Mouse (Mus musculus): Measurements from ENCODE around the gene Agk. TPM values are rescaled to one million over a fixed set of nuclear protein-coding genes. Genes with fewer than 3 reads are reported as not detected.

The Agk gene
- polyA plus RNA-seq, 1 experiment = 15.6 TPM

- H3K27ac ChIP-seq (ENCODE audit: insufficient read depth, low read depth, low read length) = no peak overlapping the region
- no peaks in the 10 kb centered on the region for H3K36me3 ChIP-seq (ENCODE audit: control insufficient read depth, insufficient read depth, low read length)
- TF ChIP-seq POLR2A (IDR thresholded peaks at IDR 0.05; ENCODE audit: low read depth, low read length) (no peak), CTCF (conservative IDR thresholded peaks at IDR 0.05; ENCODE audit: insufficient read depth, insufficient read length, low read depth, low read length) (no peak)
- H3K4me1 ChIP-seq (ENCODE audit: control insufficient read depth, insufficient read depth, low read length) = no peaks in the 10 kb centered on the region
- no peak for DNase-seq
- WGBS = 22% methylated on average over 12 of the region's 12 CpGs
- no peak overlapping the region for H3K4me3 ChIP-seq (ENCODE audit: insufficient read depth, low read depth, low read length)
- no peaks in the 10 kb centered on the region for H3K27me3 ChIP-seq (replicated peaks; ENCODE audit: control insufficient read depth, insufficient read depth, low read length)
Measured at GRCm38 (mm10) chr6:40439731-40440130, 114.8 kb downstream of the Agk start.

DNA sequence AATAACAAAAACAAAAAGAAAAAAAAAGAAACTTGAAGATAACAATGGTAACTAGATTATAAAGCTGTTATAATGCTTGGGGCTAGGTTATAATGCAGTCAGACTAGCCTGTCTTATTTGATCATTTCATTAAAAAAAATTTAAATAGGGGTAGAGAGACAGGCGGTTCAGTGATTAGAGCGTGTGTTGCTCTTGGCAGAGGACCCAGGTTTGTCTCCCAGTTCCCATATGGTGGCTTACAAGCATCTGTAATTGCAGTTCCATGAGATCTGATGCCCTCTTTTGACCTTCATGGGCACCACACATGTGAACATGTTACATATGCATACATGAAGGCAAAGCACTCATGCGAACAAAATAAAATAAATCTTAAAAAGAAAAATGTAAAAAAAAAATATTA lies 116.3 kb downstream of the Agk start:
- Histone ChIP-seq H3K4me1 (ENCODE audit: control insufficient read depth, insufficient read depth, low read length) (no peaks in the 10 kb centered on the region), H3K27me3 (replicated peaks; ENCODE audit: control insufficient read depth, insufficient read depth, low read length) (no peaks in the 10 kb centered on the region), H3K36me3 (ENCODE audit: control insufficient read depth, insufficient read depth, low read length) (no peaks in the 10 kb centered on the region), H3K4me3 (ENCODE audit: insufficient read depth, low read depth, low read length) (no peak overlapping the region), H3K27ac (ENCODE audit: insufficient read depth, low read depth, low read length) (no peak overlapping the region)
- DNase-seq = no peak
- WGBS = 68% methylated on average over 3 of the region's 3 CpGs
- no peak for TF ChIP-seq CTCF (conservative IDR thresholded peaks at IDR 0.05; ENCODE audit: insufficient read depth, insufficient read length, low read depth, low read length)
- TF ChIP-seq POLR2A (IDR thresholded peaks at IDR 0.05; ENCODE audit: low read depth, low read length) = no peak

GRCm38 (mm10) chr6:40441755-40442154 lies 116.8 kb downstream of the Agk start:
- Histone ChIP-seq H3K36me3 (ENCODE audit: control insufficient read depth, insufficient read depth, low read length) (no peaks in the 10 kb centered on the region), H3K27me3 (replicated peaks; ENCODE audit: control insufficient read depth, insufficient read depth, low read length) (no peaks in the 10 kb centered on the region), H3K4me1 (ENCODE audit: control insufficient read depth, insufficient read depth, low read length) (no peaks in the 10 kb centered on the region), H3K27ac (ENCODE audit: insufficient read depth, low read depth, low read length) (no peak overlapping the region), H3K4me3 (ENCODE audit: insufficient read depth, low read depth, low read length) (no peak overlapping the region)
- no peak for DNase-seq
- TF ChIP-seq CTCF (conservative IDR thresholded peaks at IDR 0.05; ENCODE audit: insufficient read depth, insufficient read length, low read depth, low read length) (no peak), POLR2A (IDR thresholded peaks at IDR 0.05; ENCODE audit: low read depth, low read length) (no peak)
- 36% methylated on average over 3 of the region's 3 CpGs for WGBS

DNA sequence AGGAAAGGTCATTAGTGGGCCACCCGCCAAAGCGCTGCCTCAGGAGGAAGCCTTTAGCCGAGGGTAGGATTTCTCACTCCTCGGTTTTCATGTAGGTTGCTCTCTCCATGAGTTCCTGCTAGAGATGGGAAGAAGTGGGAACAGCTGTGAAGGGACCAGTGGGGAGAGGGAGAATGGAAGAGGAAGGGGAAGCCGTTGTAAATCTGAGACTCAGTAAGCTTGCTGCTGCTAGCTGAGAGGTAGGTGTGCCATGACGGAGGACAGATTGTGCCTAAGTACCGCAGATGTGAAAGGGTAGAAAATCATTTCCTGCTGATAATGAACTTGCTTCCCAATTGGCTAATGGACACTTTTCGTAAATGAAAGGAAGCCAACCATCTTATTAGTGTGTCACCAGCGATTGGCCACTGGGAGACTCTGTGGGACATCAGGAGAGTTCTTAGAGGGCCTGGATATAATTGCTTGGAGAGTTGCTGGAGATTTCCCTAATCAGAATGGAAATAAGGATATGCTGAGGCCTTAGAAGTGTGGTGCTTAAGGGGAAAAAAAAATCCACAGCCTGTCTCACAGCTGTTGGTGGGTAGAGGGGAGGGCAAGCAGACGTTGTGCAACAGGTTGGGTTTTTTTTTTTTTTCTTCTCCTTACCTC lies 118.4 kb downstream of the Agk start:
- 32% methylated on average over 10 of the region's 10 CpGs for WGBS

More for the DNA sequence above, 118.4 kb downstream of the Agk start:
- DNase-seq = no peak
- Histone ChIP-seq H3K36me3 (ENCODE audit: control insufficient read depth, insufficient read depth, low read length) (no peaks in the 10 kb centered on the region), H3K4me1 (ENCODE audit: control insufficient read depth, insufficient read depth, low read length) (no peaks in the 10 kb centered on the region), H3K27me3 (replicated peaks; ENCODE audit: control insufficient read depth, insufficient read depth, low read length) (no peaks in the 10 kb centered on the region), H3K4me3 (ENCODE audit: insufficient read depth, low read depth, low read length) (no peak overlapping the region), H3K27ac (ENCODE audit: insufficient read depth, low read depth, low read length) (no peak overlapping the region)
- TF ChIP-seq POLR2A (IDR thresholded peaks at IDR 0.05; ENCODE audit: low read depth, low read length) = no peak
- no peak for TF ChIP-seq CTCF (conservative IDR thresholded peaks at IDR 0.05; ENCODE audit: insufficient read depth, insufficient read length, low read depth, low read length)

Other genes starting within 250 kb of the Agk start
- 4.9 and 6.2 TPM in 2 replicates for gene E330009J07Rik, start 111.0 kb downstream of the Agk start, polyA plus RNA-seq (2012; rRNA removed)
- gene Wee2, start 113.9 kb downstream of the Agk start, polyA plus RNA-seq (2012; rRNA removed) = not detected in 2 replicates
- 9.6 and 13.5 TPM in 2 replicates for gene Ssbp1, start 146.2 kb downstream of the Agk start, polyA plus RNA-seq (2012; rRNA removed)
- gene Tas2r137, start 166.1 kb downstream of the Agk start, polyA plus RNA-seq (2012; rRNA removed) = not detected in 2 replicates
- gene Tas2r108, start 168.4 kb downstream of the Agk start, polyA plus RNA-seq (2012; rRNA removed) = 0.12 TPM in 1 of 2 replicates, not detected in the other
- 0.13 TPM in 1 of 2 replicates, not detected in the other for gene Prss37, start 194.3 kb downstream of the Agk start, polyA plus RNA-seq (2012; rRNA removed)
- gene Olfr461, start 229.9 kb downstream of the Agk start, polyA plus RNA-seq (2012; rRNA removed) = not detected in 2 replicates
- 0.11 and 0.16 TPM in 2 replicates for gene Olfr460, start 244.3 kb downstream of the Agk start, polyA plus RNA-seq (2012; rRNA removed)

Measured in kidney, adult 2 months (tissue).